Comparison of ENCODE assay signal across 13 mouse cellular contexts in the genomic region with DNA sequence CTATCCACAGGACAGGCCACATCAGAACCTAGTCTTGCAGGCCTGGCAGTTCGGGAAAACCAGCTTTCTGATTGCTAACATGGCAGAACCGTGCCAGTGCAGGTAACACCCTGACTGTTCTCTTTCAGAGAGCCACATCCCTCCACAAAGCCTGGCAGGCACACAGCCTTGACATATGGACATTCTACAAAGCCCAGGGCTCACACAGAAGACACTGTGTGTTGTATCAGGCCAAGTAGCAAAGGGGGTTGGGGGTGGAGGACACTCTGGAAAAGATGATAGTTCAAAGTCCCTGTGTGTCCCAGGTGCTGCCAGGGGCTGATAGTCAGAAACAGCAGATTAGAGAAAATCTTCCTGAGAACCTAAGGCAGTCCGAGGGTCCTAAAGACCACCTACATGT. TPM values are rescaled to one million over a fixed set of nuclear protein-coding genes. Genes with fewer than 3 reads are reported as not detected.
DNase-seq lines count a peak whose midpoint lies in the region; ATAC-seq and TF ChIP-seq lines count a peak whose summit lies in the region.
"Had no signal": no experiment of that assay in that cellular context is flagged by ENCODE, and none has a peak within 500 bp of the region (broad histone marks: within the 10 kb centered on the region; RNA-seq: fewer than 3 reads in every experiment).

No protein-coding gene starts in this region.

- H3K9me3 ChIP-seq in E14TG2a.4 (ENCODE audit: low read length), result no peaks in the 10 kb centered on the region
- no peaks in the 10 kb centered on the region for H3K9me3 ChIP-seq in embryonic facial prominence, embryonic 14.5 days (ENCODE audit: control insufficient read depth, low read length)
- H3K9me3 ChIP-seq: forebrain, embryonic 10.5 days; neural tube, embryonic 12.5 days had no signal

- H3K4me1 ChIP-seq in kidney, adult 2 months (ENCODE audit: control insufficient read depth, insufficient read depth, low read length), result peaks cover 48% of the 10 kb centered on the region
- peaks cover 93% of the 10 kb centered on the region for H3K4me1 ChIP-seq in E14TG2a.4 (replicated peaks; ENCODE audit: low read depth, low read length)
- H3K4me1 ChIP-seq in embryonic facial prominence, embryonic 14.5 days (ENCODE audit: control insufficient read depth, insufficient read depth, low read length), result peaks cover 35% of the 10 kb centered on the region

- no peak overlapping the region for H3K4me2 ChIP-seq in embryonic facial prominence, embryonic 14.5 days (ENCODE audit: low read depth, low read length)
- H3K4me2 ChIP-seq: neural tube, embryonic 12.5 days had no signal

- ATAC-seq in embryonic facial prominence, embryonic 14.5 days (ENCODE audit: low read depth), result no peak

- peak overlapping the region; percentile 93 for H3K27ac ChIP-seq in kidney, adult 2 months (ENCODE audit: insufficient read depth, low read depth, low read length)
- peak overlapping the region; percentile 74; the same call in 1 of the 2 replicates for H3K27ac ChIP-seq in embryonic facial prominence, embryonic 14.5 days (replicated peaks; ENCODE audit: low read depth, low read length)
- H3K27ac ChIP-seq: neural tube, embryonic 12.5 days had no signal

- peak; percentile 45 for DNase-seq in cerebellum, adult 11 months
- DNase-seq in cerebellum, adult 8-10 months, result no peak
- peak; percentile 40 for DNase-seq in kidney, adult 2 months
- DNase-seq in kidney, postnatal 4 days, result no peak
- no peak for DNase-seq in embryonic facial prominence, embryonic 14.5 days (ENCODE audit: low spot score)
- DNase-seq in thymus, postnatal 36 days, result no peak
- DNase-seq in layer of hippocampus, adult 8-10 months (ENCODE audit: low spot score in 2 of 2), result no peak
- DNase-seq: lung, postnatal 10 days had no signal

- H3K9ac ChIP-seq in embryonic facial prominence, embryonic 14.5 days (ENCODE audit: low read depth, low read length), result no peak overlapping the region
- H3K9ac ChIP-seq: neural tube, embryonic 12.5 days had no signal

- TF ChIP-seq CTCF in kidney, adult 2 months (conservative IDR thresholded peaks at IDR 0.05; ENCODE audit: insufficient read depth, insufficient read length, low read depth, low read length), result no peak
- no peak for TF ChIP-seq CTCF in E14TG2a.4 (conservative IDR thresholded peaks at IDR 0.05; ENCODE audit: low read length)

- no peaks in the 10 kb centered on the region for H3K27me3 ChIP-seq in kidney, adult 2 months (replicated peaks; ENCODE audit: control insufficient read depth, insufficient read depth, low read length)
- no peaks in the 10 kb centered on the region for H3K27me3 ChIP-seq in E14TG2a.4 (ENCODE audit: insufficient read depth, low read length)
- H3K27me3 ChIP-seq in embryonic facial prominence, embryonic 14.5 days (replicated peaks; ENCODE audit: control insufficient read depth, insufficient read depth, low read length), result no peaks in the 10 kb centered on the region
- H3K27me3 ChIP-seq: neural tube, embryonic 12.5 days; Patski had no signal

- no peak overlapping the region for H3K4me3 ChIP-seq in kidney, adult 2 months (ENCODE audit: insufficient read depth, low read depth, low read length)
- H3K4me3 ChIP-seq in E14TG2a.4 (replicated peaks; ENCODE audit: low read length), result 0 out of 2 replicates have a peak overlapping the region, but pooled peaks have one; percentile 7
- no peak overlapping the region for H3K4me3 ChIP-seq in embryonic facial prominence, embryonic 14.5 days (ENCODE audit: low read depth, low read length)
- H3K4me3 ChIP-seq: forebrain, embryonic 10.5 days; neural tube, embryonic 12.5 days had no signal

- TF ChIP-seq POLR2A in kidney, adult 2 months (IDR thresholded peaks at IDR 0.05; ENCODE audit: low read depth, low read length), result no peak

- no peaks in the 10 kb centered on the region for H3K36me3 ChIP-seq in kidney, adult 2 months (ENCODE audit: control insufficient read depth, insufficient read depth, low read length)
- H3K36me3 ChIP-seq in E14TG2a.4 (ENCODE audit: insufficient read depth, low read length), result peaks cover 23% of the 10 kb centered on the region
- H3K36me3 ChIP-seq in embryonic facial prominence, embryonic 14.5 days (ENCODE audit: control insufficient read depth, insufficient read depth, low read length), result no peaks in the 10 kb centered on the region
- H3K36me3 ChIP-seq: neural tube, embryonic 12.5 days had no signal

- WGBS in kidney, adult 2 months, result 54% methylated on average over 3 of the region's 3 CpGs
- WGBS in embryonic facial prominence, embryonic 14.5 days, result 76% methylated on average over 3 of the region's 3 CpGs

RNA-seq across cellular contexts. Expression of gene E030018B13Rik, which starts 9.8 kb away (rescaled TPM):
- not detected in 2 replicates for polyA plus RNA-seq in kidney, adult 2 months (2012; rRNA removed)
- not detected in 2 replicates for polyA plus RNA-seq in embryonic facial prominence, embryonic 14.5 days (2014; fragmentation: Nextera tagmentation; extraction: Ambion mirVana)
- not detected for total RNA-seq in layer of hippocampus, adult 8-10 months (2022)
- total RNA-seq: layer of hippocampus, adult 18-20 months had no signal
- polyA plus RNA-seq: forebrain, embryonic 10.5 days; Patski had no signal

RNA-seq across cellular contexts. Expression of gene Klf13, which starts 12.2 kb away (rescaled TPM):
- 30.6 and 31.2 TPM in 2 replicates for polyA plus RNA-seq in kidney, adult 2 months (2012; rRNA removed)
- polyA plus RNA-seq in embryonic facial prominence, embryonic 14.5 days (2014; fragmentation: Nextera tagmentation; extraction: Ambion mirVana), result 27.6 and 30.1 TPM in 2 replicates
- 100 to 1,000 TPM; 169 to 188 (median 176) TPM for total RNA-seq in layer of hippocampus, adult 8-10 months (2022)

Comparison
In these comparisons a context has a peak if more than half of its experiments do, and no peak if none do; other contexts are left out.
1. DNase-seq: peak in cerebellum, adult 11 months (single experiment) and kidney, adult 2 months (single experiment); none in cerebellum, adult 8-10 months (single experiment), kidney, postnatal 4 days (0 of 2), embryonic facial prominence, embryonic 14.5 days (single experiment), thymus, postnatal 36 days (0 of 2) and layer of hippocampus, adult 8-10 months (0 of 2).